Mouse (Mus musculus) megakaryocyte progenitor cell, adult 5-6 weeks (primary cell): ENCODE measurements around the gene D630003M21Rik. TPM values are rescaled to one million over a fixed set of nuclear protein-coding genes. Genes with fewer than 3 reads are reported as not detected.

Experiments
- ATAC-seq: replicated peaks from 2 replicates; pipeline ENCODE4 v1.8.0; 2016; ENCODE audit warnings: mild to moderate bottlenecking, moderate TSS enrichment, inconsistent platforms; ENCODE audit not compliant: poor library complexity
- total RNA-seq, 2 experiments: library from RNA; stranded (forward) in 1 of 2; stranded (reverse) in 1 of 2; fragments of 157-497, 149-512 nt in 1 of 2; fragments of 200-1000 nt in 1 of 2; gene quantifications; 2 replicates each; pipeline versions ENCODE4 v1.2.3 to v1.2.4; 2015 to 2017

D630003M21Rik gene
- total RNA-seq, 2 experiments from 2014 or later = 0.04 TPM; not detected in 1

GRCm38 (mm10) chr2:158198861-158199260, 30.2 kb downstream of the D630003M21Rik start:
- no peak for ATAC-seq

DNA sequence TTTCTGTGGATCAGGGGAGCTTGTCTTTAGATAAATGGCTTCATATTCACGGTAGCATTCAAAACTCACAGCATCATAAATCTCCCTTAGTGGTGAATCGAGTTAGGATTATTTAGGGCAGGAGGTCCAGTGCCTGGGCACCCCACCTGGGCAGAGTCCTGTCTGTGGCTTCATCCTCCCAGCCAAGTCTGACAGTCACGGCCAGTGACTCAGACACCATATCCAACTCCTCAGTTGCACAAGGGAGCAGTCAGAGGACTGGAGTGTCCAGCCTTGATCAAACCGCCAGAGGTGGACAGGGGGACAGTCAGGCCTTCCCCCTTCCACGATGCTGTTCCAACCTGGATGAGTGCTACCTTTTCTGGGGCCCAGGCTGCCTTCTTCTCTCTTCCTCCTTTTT, 31.1 kb downstream of the D630003M21Rik start:
- no peak for ATAC-seq

DNA sequence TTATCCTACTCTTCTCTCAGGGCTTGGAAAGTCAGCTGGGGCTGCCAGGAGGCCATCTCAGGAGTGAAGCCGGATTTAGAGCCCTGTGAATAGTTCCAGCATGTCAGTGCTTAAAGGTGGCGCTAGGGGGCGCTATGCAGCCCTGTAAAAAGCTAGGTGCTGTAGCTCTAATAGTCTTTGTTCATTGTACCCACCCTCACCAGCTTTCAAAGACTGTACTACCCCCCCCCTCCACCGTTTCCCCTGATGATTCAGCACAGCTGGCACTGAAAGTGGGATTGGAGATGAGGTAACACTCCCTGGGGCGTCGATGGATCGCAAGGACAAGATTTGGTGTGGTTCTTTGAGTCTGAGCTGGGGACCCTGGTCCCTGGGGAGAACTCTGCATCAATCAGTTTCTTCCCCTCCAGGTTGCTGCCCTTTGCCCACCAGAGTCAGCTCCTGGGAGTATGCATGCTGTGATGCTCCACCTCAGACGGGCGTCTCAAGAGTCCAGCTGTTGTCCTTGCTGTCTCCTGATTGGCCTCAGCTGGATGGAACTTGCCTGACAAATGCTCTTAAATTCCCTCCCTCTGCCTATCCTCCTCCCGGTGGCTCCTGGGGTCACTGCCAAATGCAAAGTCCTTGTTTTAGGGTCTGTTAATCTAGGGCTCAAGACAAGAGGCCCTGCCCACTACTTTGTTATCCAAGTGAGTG, 33.9 kb downstream of the D630003M21Rik start:
- ATAC-seq = peak; percentile 84

DNA sequence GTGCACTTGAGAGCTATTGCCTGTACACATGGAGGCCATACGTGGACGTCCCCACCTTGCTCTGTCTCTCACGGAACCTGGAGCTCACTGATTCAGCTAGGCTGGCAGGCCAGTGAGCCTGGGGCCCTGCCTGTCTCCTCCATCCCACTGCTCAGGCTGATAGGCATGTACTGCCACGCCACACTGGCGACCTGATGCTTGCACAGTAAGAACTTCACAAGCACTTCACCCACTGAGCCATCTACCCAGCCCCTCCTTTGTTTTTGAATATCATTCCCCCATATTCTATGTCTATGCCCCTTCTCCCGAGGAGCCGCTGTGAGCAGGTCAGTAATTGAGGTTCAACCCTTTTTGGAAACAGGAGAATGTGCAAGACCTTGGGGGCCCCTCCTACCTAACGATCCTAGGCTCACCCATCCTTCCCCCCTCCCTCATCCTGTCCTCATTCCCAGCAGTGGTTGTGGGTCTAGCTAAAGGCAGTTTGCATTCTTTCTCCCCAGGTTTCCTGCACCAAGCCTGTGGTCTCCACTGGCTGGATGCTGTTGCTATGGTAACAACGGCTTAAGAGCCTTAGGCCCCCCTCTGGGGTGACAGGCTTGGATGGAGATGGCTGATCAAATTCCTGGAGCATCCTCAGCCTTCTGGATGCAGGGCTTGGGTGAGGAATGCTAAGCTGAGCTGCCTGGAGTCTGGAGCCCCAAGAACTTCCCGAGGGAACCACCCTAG, 35.2 kb downstream of the D630003M21Rik start:
- ATAC-seq = no peak

GRCm38 (mm10) chr2:158191098-158191497, 37.9 kb downstream of the D630003M21Rik start:
- 0 out of 2 replicates have a peak, but pooled peaks have one; percentile 8 for ATAC-seq

DNA sequence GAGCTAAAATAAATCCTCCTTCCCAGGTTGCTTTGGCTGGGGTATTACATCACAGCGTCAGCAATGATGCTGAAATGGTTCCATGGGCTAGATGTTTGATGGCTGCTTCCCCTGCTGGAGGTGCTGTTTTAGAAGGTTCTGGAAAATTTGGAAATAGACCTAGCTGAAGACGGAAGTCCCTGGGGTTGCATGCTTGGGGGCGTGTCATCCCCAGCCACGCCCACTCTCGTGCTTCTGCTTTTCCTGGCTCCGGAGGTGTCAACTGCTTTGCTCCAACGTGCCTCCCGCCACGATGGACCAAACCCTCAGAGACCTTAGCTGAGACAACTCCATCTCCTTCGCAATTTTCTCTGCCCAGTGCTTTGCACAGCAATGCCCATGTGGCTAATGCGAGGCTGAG, 39.6 kb downstream of the D630003M21Rik start:
- ATAC-seq = peak; percentile 88

- ATAC-seq = no peak
These were observed 42.7 kb downstream of the D630003M21Rik start for GRCm38 (mm10) chr2:158186206-158186871.

- ATAC-seq = no peak
These were observed 45.8 kb downstream of the D630003M21Rik start for GRCm38 (mm10) chr2:158183266-158183665.

GRCm38 (mm10) chr2:158181932-158182331, 47.1 kb downstream of the D630003M21Rik start:
- no peak for ATAC-seq

GRCm38 (mm10) chr2:158180797-158181196, 48.2 kb downstream of the D630003M21Rik start:
- peak; percentile 59 for ATAC-seq

GRCm38 (mm10) chr2:158179370-158180111, 49.5 kb downstream of the D630003M21Rik start:
- no peak for ATAC-seq

DNA sequence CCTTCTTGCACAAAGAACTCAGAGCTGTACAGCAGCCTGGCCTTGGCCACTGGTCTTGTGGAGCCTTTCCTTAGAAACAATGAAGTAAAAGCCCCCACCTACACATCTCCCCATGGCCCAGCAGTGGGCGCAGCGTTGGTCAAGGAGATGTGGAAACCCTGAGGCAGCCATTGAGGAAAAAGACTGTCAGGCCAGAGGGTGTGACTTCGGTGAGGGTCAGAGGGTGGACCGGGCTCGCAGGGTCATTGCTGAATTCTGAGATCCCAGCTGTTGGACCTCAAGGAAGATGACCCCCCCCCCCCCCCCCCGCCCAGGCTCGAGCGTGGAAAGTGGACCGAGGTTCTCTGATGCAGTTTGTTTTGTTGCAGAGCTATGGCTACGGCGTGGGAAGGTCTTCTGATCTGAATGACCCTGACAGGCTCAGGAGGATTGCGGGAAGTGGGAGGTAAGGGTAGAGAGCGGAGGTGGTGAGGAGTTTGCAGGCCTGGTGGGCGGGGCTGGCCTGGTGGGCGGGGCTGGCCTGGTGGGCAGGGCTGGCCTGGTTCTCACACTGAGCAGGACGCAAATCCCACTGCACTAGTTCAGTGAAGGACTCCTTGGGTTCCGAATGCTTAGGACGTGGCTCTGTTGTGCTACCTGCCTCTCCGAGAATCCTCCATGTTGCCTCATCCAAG, 50.2 kb downstream of the D630003M21Rik start:
- peak; percentile 51 for ATAC-seq

GRCm38 (mm10) chr2:158178139-158178538, 50.9 kb downstream of the D630003M21Rik start:
- ATAC-seq = no peak

DNA sequence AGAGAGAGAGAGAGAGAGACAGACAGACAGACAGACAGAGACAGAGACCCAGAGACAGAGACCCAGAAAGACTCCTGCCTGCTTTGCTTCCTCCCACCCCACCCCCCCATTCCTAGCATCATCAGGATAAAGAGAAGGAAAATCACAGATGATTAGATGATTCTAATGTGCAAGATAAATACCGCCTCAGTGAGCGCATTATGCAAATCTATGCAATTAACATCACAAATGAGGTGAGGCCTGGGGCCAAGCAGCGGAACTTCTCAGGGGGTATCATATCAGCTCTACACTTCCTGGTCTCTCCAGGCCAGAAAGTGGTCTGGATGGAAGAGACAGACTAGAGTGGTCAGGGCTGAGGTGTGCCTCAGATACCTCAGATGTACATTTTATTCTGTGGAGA, 51.4 kb downstream of the D630003M21Rik start:
- no peak for ATAC-seq

DNA sequence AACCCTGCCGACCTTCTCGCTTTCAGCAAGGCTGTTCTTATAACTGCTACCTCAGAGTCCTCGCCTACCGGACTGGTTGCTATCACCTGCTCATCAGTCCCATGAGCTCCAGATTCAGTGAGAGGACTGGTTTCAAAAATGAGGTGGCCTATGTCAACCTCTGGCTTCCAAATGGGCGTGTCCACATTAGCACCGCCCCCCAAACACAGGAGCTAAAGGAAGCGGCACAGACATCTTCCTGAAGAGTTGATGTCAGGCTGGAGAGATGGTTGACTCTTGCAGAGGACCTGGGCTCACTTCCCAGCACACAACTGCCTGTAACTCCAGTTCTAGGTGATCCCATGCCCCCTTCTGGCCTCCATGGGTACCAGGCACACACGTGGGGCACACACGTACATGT, 52.3 kb downstream of the D630003M21Rik start:
- no peak for ATAC-seq

DNA sequence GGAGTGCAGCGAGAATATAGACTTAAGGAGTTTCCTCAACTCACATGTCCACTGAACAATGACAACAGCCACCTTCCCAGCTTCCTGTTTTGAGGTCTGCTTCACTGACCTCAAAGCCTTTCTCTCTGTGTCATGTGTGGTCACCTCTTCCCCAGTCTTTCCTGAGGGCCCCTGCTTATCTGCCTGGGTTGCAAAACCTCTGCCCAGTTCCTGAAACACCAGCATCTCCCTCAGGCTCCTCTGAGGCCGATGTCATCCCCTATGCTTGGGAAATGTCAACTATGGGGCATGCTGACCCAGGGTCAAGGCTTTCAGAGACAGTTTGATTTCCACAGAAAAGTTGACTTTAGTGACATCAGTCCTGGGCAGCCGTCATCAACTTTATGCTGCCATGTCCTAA, 53.6 kb downstream of the D630003M21Rik start:
- peak; percentile 75 for ATAC-seq

- ATAC-seq = peak; percentile 13
These were observed 54.1 kb downstream of the D630003M21Rik start for GRCm38 (mm10) chr2:158174958-158175357.

GRCm38 (mm10) chr2:158174438-158174837, 54.6 kb downstream of the D630003M21Rik start:
- peak; percentile 30 for ATAC-seq

GRCm38 (mm10) chr2:158170394-158170793, 58.6 kb downstream of the D630003M21Rik start:
- no peak for ATAC-seq

- ATAC-seq = no peak
These were observed 59.3 kb downstream of the D630003M21Rik start for GRCm38 (mm10) chr2:158169771-158170170.
